Mouse (Mus musculus): ENCODE data around the gene Rhbg.

DNA sequence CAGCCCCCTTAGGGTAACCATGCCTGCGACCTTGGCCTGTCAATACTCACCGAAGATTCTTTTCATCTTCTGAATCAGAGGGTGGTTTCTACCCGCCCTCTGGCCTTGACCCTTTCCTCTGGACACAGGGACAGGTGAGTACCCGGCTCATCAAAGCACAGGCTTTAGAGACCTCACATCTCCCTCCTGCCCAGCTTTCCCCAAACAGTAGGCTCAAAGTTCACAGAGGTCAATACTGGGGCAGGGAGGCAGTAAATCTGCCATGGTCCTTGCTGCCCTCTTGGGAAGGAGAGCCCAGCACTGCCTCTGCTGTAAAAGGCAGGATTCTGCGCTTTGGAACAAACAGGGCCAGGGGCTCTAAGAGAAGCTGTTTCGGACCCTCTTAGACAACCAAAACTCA is 1.8 kb downstream of the Rhbg start:
- TF ChIP-seq CTCF (IDR thresholded peaks at IDR 0.05; ENCODE audit: low read depth): no peak
- no peak for TF ChIP-seq EP300 (optimal IDR thresholded peaks at IDR 0.05)

Measured in stomach, postnatal 0 days (tissue).